Mouse (Mus musculus) G1E (cell line): ENCODE measurements at regions not wholly inside any gene's neighbourhood (a gene's known extent, or its start where the extent isn't known, plus 50 kb on each side); places are given as distances from the start of the nearest gene placed in this dataset.

Experiments
- ATAC-seq: 2 replicates; pipeline ENCODE4 v1.8.0; 2016; ENCODE audit warnings: mild to moderate bottlenecking; ENCODE audit not compliant: insufficient number of reproducible peaks, poor library complexity, low FRiP score, severe bottlenecking; ENCODE audit errors: extremely low read depth
- DNase-seq: peaks from one replicate; pipeline ENCODE4 v3.0.0; 2012; ENCODE audit warnings: low spot score
- H3K27me3 ChIP-seq: 2 replicates; pipeline ENCODE4 v1.6.1; 2012; ENCODE audit warnings: mild to moderate bottlenecking, low read length, inconsistent platforms; ENCODE audit not compliant: insufficient read depth
- H3K36me3 ChIP-seq: replicated peaks from 2 replicates; pipeline ENCODE3; 2012; ENCODE audit warnings: mild to moderate bottlenecking, inconsistent platforms
- H3K4me1 ChIP-seq: 2 replicates; pipeline ENCODE4 v1.6.1; 2012; ENCODE audit warnings: low read depth, low read length, inconsistent platforms, mixed read lengths; ENCODE audit not compliant: insufficient read depth
- H3K4me3 ChIP-seq: 2 replicates; pipeline ENCODE4 v1.5.1; 2012; ENCODE audit warnings: low read depth, mild to moderate bottlenecking, inconsistent platforms, low read length, moderate library complexity, mixed read lengths
- H3K9me3 ChIP-seq: replicated peaks from 2 replicates; pipeline ENCODE4 v1.6.1; 2012; ENCODE audit warnings: inconsistent platforms
- CTCF ChIP-seq: IDR thresholded peaks from 2 replicates; pipeline ENCODE4 v1.5.1; 2012; ENCODE audit warnings: low read depth, low read length, inconsistent platforms, mixed read lengths
- GATA1 ChIP-seq: IDR thresholded peaks from 2 replicates; pipeline ENCODE4 v1.6.1; 2012; ENCODE audit warnings: borderline replicate concordance, low read length, inconsistent platforms, mixed read lengths
- GATA2 ChIP-seq: IDR thresholded peaks from 2 replicates; pipeline ENCODE4 v1.6.1; 2012; ENCODE audit warnings: low read depth, low read length, inconsistent platforms, borderline replicate concordance
- POLR2AphosphoS5 ChIP-seq: IDR thresholded peaks from 2 replicates; pipeline ENCODE4 v1.6.1; 2012; ENCODE audit warnings: low read depth, low read length, inconsistent platforms; ENCODE audit not compliant: insufficient replicate concordance
- TAL1 ChIP-seq: conservative IDR thresholded peaks from 2 replicates; pipeline ENCODE4 v1.6.1; 2012; ENCODE audit warnings: low read depth, low read length, inconsistent platforms, mixed read lengths

DNA sequence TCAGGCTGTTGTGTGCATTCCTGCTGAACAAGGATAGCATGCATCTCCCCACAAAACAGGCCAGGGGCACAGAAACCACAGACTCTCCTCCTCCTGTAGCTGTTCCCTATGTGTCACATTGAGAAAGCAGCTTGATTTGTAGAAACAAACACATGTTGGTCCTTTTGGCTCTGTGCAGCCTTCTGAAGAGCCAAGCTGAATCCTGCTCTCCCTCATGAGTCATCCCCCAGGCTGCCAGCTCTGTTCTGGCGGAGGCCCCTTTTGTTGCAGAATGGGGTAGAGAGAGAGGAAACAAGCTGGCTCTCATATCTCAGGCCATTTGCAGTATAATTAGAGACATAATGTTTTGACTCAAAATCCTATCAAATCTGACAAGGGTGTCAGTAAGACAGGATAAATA lies 383.4 kb upstream of the Prkcq start:
- TF ChIP-seq POLR2AphosphoS5 (no peak), GATA2 (no peak), GATA1 (no peak), CTCF (no peak), TAL1 (no peak)
- H3K9me3 ChIP-seq = no peaks in the 10 kb centered on the region

DNA sequence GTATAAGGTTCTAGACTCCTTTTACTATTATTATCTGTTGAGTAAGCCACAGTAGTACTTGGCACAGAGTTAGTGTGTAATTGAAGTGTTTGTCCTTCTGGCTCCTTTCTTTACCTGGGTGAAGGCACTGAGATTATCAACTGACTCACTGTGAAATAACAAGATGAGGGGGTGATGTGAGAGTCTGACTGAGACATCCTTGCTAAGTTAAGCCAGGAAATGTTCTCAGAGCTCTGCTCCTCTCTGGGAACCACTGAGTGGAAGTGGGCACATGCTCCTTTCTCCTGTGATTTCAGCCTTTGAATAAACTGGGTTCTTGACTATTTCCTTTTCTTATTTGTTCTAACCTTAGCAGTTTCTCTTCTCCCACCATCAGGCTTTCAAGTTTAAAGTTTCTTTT lies 380.7 kb upstream of the Prkcq start:
- ATAC-seq (no peak), DNase-seq (no peak)
- Histone ChIP-seq H3K4me1 (no peaks in the 10 kb centered on the region), H3K36me3 (no peaks in the 10 kb centered on the region), H3K4me3 (no peak overlapping the region), H3K9me3 (no peaks in the 10 kb centered on the region), H3K27me3 (peaks cover 3% of the 10 kb centered on the region; the same call in 1 of the 2 replicates)
- no peak for TF ChIP-seq TAL1
- TF ChIP-seq CTCF = no peak
- TF ChIP-seq POLR2AphosphoS5 = no peak
- no peak for TF ChIP-seq GATA2
- no peak for TF ChIP-seq GATA1

More for the DNA sequence above, 383.4 kb upstream of the Prkcq start:
- H3K36me3 ChIP-seq = no peaks in the 10 kb centered on the region
- ATAC-seq (no peak), DNase-seq (no peak)
- no peaks in the 10 kb centered on the region for H3K4me1 ChIP-seq
- no peak overlapping the region for H3K4me3 ChIP-seq
- peaks cover 3% of the 10 kb centered on the region; the same call in 1 of the 2 replicates for H3K27me3 ChIP-seq

DNA sequence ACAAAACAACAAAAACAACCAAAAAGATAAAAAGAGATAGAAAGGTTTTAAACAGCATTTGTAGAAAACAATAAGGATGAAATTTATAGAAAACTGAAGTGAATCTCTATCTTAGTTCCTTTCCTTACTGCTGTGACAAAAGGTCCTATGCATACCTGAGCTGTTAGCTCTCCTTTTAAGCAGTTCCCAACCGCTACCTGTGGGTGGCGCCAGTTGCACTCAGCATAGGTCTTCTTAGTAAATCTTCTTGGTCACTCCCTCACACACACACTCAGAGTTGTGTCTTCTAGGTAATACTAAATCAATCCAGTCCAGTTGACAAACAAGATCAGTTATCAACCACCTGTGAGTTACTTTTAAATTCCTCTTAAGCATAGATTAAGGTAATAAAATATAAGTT lies 355.5 kb upstream of the Prkcq start:
- Histone ChIP-seq H3K36me3 (no peaks in the 10 kb centered on the region), H3K4me1 (no peaks in the 10 kb centered on the region), H3K27me3 (no peaks in the 10 kb centered on the region), H3K9me3 (no peaks in the 10 kb centered on the region), H3K4me3 (no peak overlapping the region)
- ATAC-seq (no peak), DNase-seq (no peak)
- TF ChIP-seq POLR2AphosphoS5 (no peak), CTCF (no peak), GATA2 (no peak), GATA1 (no peak), TAL1 (no peak)

DNA sequence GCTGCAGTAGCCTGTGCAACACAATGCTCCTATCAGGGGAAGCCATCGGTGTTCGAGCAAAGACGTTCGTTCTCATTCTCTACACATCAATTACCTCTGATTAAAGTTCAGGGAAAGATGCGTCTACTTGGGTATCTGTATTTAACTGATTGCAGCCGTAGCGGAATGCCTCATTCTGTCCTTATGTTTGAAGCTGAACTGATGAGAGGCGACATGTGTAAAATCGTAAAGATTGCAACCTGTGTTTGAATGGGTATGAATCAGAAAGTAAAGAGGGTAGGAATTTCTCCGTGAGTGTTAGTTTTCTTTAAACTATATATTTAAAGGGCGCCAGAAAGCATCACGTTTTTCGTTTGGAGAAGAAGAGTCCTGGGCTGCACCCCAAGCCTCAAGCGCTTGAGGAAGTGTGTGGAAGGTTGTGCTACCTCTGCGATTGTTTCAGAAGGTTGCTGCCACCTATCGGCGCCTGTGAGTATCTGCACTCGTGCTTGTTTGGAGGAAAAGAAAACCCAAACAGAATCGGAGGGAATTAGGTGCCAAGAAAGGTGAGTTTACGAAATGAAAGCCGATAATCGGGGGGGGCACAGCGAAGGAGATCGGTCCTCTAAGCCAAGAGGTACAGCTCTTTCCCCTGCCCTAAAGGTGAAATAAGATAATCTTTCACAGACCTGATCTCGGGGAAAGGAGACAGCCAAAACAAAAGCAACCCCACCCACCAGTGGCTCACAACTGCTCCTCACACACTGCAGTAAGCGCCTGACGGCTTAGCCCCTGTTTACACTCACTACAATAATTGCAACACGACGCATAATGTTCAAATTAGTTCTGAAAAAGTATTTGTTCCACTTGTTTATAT lies 346.4 kb upstream of the Prkcq start:
- peaks cover 3% of the 10 kb centered on the region; the same call in 1 of the 2 replicates for H3K4me1 ChIP-seq
- no peaks in the 10 kb centered on the region for H3K9me3 ChIP-seq
- TF ChIP-seq CTCF (0 out of 2 replicates have a peak, but pooled peaks have one; percentile 24), TAL1 (no peak), POLR2AphosphoS5 (no peak), GATA1 (no peak)
- DNase-seq (no peak), ATAC-seq (no peak)
- no peaks in the 10 kb centered on the region for H3K36me3 ChIP-seq
- H3K27me3 ChIP-seq = 0 out of 2 replicates have a peak, but pooled peaks cover 4% of the 10 kb centered on the region
- H3K4me3 ChIP-seq = no peak overlapping the region

DNA sequence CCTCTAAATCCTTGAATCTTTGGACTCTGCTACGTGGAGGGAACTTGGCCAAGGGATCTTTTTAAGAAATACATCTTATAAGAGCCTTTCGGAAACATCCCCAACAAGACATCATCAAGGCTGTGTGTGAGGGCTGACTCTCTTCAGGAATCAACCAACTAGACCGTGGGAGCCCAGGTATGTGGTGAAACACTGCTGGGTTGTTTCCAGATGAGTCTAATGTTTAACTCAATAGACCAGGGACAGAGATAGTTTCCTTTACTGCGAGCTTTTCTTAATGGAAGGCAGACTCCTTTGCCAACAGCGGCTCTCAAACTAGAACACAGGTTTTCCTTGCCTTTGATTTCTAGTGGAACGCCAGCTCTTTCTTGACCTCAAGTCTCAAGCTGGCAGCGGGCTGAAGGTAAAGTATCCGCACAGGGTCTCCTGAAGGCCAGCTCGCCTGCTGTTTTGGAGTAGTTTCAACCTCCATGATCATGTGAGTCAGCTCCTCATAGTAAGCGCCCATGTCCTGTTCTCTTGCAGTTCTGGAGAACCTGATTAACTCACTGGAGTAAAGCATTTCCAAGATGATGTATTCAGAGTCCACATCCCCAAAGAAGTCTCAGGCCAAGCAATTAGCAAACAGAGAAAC lies 345.7 kb upstream of the Prkcq start:
- Histone ChIP-seq H3K9me3 (no peaks in the 10 kb centered on the region), H3K4me3 (no peak overlapping the region), H3K36me3 (no peaks in the 10 kb centered on the region), H3K4me1 (peaks cover 3% of the 10 kb centered on the region; the same call in 1 of the 2 replicates), H3K27me3 (0 out of 2 replicates have a peak, but pooled peaks cover 4% of the 10 kb centered on the region)
- no peak for ATAC-seq
- DNase-seq = no peak
- no peak for TF ChIP-seq GATA2
- TF ChIP-seq GATA1 = no peak
- no peak for TF ChIP-seq POLR2AphosphoS5
- no peak for TF ChIP-seq TAL1
- no peak for TF ChIP-seq CTCF

DNA sequence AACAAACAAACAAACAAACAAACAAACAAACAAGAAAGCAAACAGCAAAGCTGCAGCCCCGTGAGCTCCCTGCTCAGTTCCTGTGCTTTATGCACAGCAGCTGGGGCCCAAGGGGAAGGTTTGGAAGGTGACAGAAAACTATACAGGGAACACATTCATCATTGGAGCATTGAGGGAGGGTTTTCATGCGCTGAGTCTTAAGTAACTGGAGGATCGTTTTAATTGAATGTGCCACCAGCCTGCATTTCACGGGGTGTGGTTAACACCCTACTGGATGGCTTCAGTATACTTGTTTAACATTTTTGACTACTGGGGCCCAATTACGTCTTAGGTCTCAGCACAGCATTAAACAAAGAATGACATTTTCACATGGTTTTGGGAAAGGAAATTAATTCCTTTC lies 331.9 kb upstream of the Prkcq start:
- no peaks in the 10 kb centered on the region for H3K36me3 ChIP-seq
- no peaks in the 10 kb centered on the region for H3K4me1 ChIP-seq
- DNase-seq (no peak), ATAC-seq (no peak)
- no peak overlapping the region for H3K4me3 ChIP-seq
- H3K9me3 ChIP-seq = no peaks in the 10 kb centered on the region
- peaks cover 3% of the 10 kb centered on the region; the same call in 1 of the 2 replicates for H3K27me3 ChIP-seq
- TF ChIP-seq CTCF (no peak), GATA2 (no peak), TAL1 (no peak), GATA1 (no peak), POLR2AphosphoS5 (no peak)
